Mouse (Mus musculus) megakaryocyte, embryonic 14.5 days (primary cell): ENCODE measurements around the gene Tpm4.

ENCODE experiments used
- FLI1 ChIP-seq: IDR thresholded peaks from 2 replicates; pipeline ENCODE4 v1.6.1; 2012; ENCODE audit warnings: low read length, inconsistent platforms, mixed read lengths
- GATA1 ChIP-seq: IDR thresholded peaks from 3 replicates; pipeline ENCODE4 v1.6.1; 2012; ENCODE audit warnings: mixed read lengths, low read length, inconsistent platforms, borderline replicate concordance

GRCm38 (mm10) chr8:72149056-72149455, 14.3 kb downstream of the Tpm4 start:
- no peak for TF ChIP-seq GATA1
- TF ChIP-seq FLI1, result no peak
